Mouse (Mus musculus) bone marrow macrophage, adult 2 months (primary cell): ENCODE measurements around the gene Fam136a.

ENCODE experiments used
- CTCF ChIP-seq: IDR thresholded peaks from 2 replicates; pipeline ENCODE4 v1.5.1; 2012; ENCODE audit warnings: low read depth, mild to moderate bottlenecking, low read length, moderate library complexity
- POLR2A ChIP-seq: IDR thresholded peaks from 2 replicates; pipeline ENCODE4 v1.6.1; 2012; ENCODE audit warnings: mild to moderate bottlenecking, low read depth, low read length, borderline replicate concordance

GRCm38 (mm10) chr6:86382551-86382950 lies 17.1 kb downstream of the Fam136a start:
- no peak for TF ChIP-seq CTCF
- no peak for TF ChIP-seq POLR2A
